Mouse (Mus musculus) liver, postnatal 0 days (tissue): ENCODE data around the gene Hist1h2ap.
"Not testable (repeated sequence)": the region's sequence is repeated elsewhere in the genome, so short reads cannot be mapped to it uniquely, and the experiment has no call there.

ENCODE experiments used
- CTCF ChIP-seq: sonication (generic); IDR thresholded peaks from 2 replicates; pipeline ENCODE4 v1.5.1; 2016; ENCODE audit warnings: antibody characterized with exemption, low read depth
- EP300 ChIP-seq: IDR thresholded peaks from 2 replicates; pipeline ENCODE4 v1.6.1; 2016; ENCODE audit warnings: antibody characterized with exemption, low read depth, mild to moderate bottlenecking

DNA sequence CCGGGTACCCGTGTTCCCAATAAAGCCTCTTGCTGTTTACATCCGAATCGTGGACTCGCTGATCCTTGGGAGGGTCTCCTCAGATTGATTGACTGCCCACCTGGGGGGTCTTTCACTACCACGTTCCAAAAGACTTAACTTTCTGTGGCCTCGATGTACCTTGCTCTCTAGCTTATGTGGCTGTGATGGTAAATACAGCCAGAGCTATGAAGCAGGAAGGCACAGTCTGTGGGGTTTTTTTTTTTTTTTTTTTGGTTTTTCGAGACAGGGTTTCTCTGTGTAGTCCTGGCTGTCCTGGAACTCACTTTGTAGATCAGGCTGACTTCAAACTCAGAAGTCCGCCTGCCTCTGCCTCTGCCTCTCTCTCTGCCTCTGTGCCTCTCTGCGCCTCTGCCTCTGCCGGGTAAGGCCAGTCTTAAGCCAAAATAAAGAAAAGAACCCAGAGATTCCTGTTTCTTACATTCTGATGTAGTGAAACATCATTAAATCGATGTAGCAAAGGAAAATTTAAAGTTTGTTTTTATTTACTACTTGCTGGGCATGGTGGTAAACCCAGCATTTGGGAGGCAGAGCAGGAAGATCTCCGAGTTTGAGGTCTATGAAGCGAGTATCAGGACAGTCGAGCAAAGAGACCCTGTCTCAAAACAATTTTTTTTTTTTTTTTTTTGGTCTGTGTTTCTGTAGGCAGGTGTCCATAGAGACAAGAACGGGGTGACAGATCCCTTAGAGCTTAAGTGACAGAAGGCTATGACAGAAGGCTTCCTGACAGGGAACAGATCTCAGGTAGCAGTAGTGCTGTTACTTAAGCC, 13.0 kb downstream of the Hist1h2ap start:
- TF ChIP-seq CTCF, EP300: not testable (repeated sequence)
